Mouse (Mus musculus): ENCODE data around the gene Rsg1.

Gene Rsg1

GRCm38 (mm10) chr4:141213770-141214336, at the start of gene Rsg1:
Gene Rsg1, plus strand, starts transcription at chr4:141213956.
- peak; percentile 87 for DNase-seq (ENCODE audit: low spot score)

- DNase-seq (ENCODE audit: low spot score) = no peak
Observed at GRCm38 (mm10) chr4:141165744-141166292, 47.9 kb upstream of the Rsg1 start.

- no peak for DNase-seq (ENCODE audit: low spot score)
Observed at GRCm38 (mm10) chr4:141167156-141167555, 46.6 kb upstream of the Rsg1 start.

GRCm38 (mm10) chr4:141172121-141172520, 41.6 kb upstream of the Rsg1 start:
- no peak for DNase-seq (ENCODE audit: low spot score)

GRCm38 (mm10) chr4:141175783-141176182, 38.0 kb upstream of the Rsg1 start:
- DNase-seq (ENCODE audit: low spot score) = no peak

- no peak for DNase-seq (ENCODE audit: low spot score)
Observed at GRCm38 (mm10) chr4:141176328-141176838, 37.4 kb upstream of the Rsg1 start.

GRCm38 (mm10) chr4:141178500-141178899, 35.3 kb upstream of the Rsg1 start:
- no peak for DNase-seq (ENCODE audit: low spot score)

- DNase-seq (ENCODE audit: low spot score) = no peak
Observed at GRCm38 (mm10) chr4:141180831-141181230, 32.9 kb upstream of the Rsg1 start.

GRCm38 (mm10) chr4:141181981-141182380, 31.8 kb upstream of the Rsg1 start:
- no peak for DNase-seq (ENCODE audit: low spot score)

GRCm38 (mm10) chr4:141183932-141184331, 29.8 kb upstream of the Rsg1 start:
- DNase-seq (ENCODE audit: low spot score) = no peak

- DNase-seq (ENCODE audit: low spot score) = no peak
Observed at GRCm38 (mm10) chr4:141184426-141184825, 29.3 kb upstream of the Rsg1 start.

GRCm38 (mm10) chr4:141186923-141187836, 26.6 kb upstream of the Rsg1 start:
- DNase-seq (ENCODE audit: low spot score) = no peak

GRCm38 (mm10) chr4:141191294-141191693, 22.5 kb upstream of the Rsg1 start:
- no peak for DNase-seq (ENCODE audit: low spot score)

- no peak for DNase-seq (ENCODE audit: low spot score)
Observed at GRCm38 (mm10) chr4:141194553-141194952, 19.2 kb upstream of the Rsg1 start.

GRCm38 (mm10) chr4:141196981-141197685, 16.6 kb upstream of the Rsg1 start:
- DNase-seq (ENCODE audit: low spot score) = no peak

- no peak for DNase-seq (ENCODE audit: low spot score)
Observed at GRCm38 (mm10) chr4:141197686-141198035, 16.1 kb upstream of the Rsg1 start.

GRCm38 (mm10) chr4:141200906-141201305, 12.8 kb upstream of the Rsg1 start:
- DNase-seq (ENCODE audit: low spot score) = no peak

- no peak for DNase-seq (ENCODE audit: low spot score)
Observed at GRCm38 (mm10) chr4:141202192-141202591, 11.6 kb upstream of the Rsg1 start.

- DNase-seq (ENCODE audit: low spot score) = peak; percentile 25
Observed at GRCm38 (mm10) chr4:141204580-141205061, 9.1 kb upstream of the Rsg1 start.

- DNase-seq (ENCODE audit: low spot score) = no peak
Observed at GRCm38 (mm10) chr4:141207081-141207480, 6.7 kb upstream of the Rsg1 start.

- DNase-seq (ENCODE audit: low spot score) = no peak
Observed at GRCm38 (mm10) chr4:141210524-141211219, 3.1 kb upstream of the Rsg1 start.

- DNase-seq (ENCODE audit: low spot score) = no peak
Observed at GRCm38 (mm10) chr4:141211646-141212045, 2.1 kb upstream of the Rsg1 start.

Data from c-Kit-positive CD71-positive TER-119-positive erythroid progenitor cells, embryonic 14.5 days (primary cell).